Mouse (Mus musculus) heart, postnatal 0 days (tissue): ENCODE data around the gene Tradd.

Source experiments
- CTCF ChIP-seq: IDR thresholded peaks from 2 replicates; pipeline ENCODE4 v1.5.1; 2016; ENCODE audit warnings: antibody characterized with exemption, control low read depth, low read depth
- EP300 ChIP-seq: IDR thresholded peaks from 2 replicates; pipeline ENCODE4 v1.6.1; 2016; ENCODE audit warnings: antibody characterized with exemption, low read depth

DNA sequence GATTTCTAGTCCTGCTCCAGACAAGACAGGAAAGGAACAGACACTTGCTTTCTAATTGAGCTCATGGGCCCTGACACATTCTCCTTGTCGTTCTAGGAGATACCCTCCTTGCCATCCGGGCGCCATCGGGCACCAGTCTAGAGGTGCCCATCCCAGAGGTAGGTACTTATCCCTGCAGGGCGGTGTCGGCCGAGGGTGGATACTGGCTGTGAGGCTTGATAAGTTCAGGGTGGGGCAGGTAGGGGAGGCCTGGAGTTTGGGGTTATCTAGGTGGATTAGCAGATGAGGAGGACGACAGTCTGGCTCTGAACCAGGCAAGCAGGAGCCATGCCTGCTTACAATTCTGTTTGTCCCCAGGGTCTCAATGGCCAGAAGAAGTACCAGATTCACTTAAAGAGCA lies 35.6 kb upstream of the Tradd start:
- TF ChIP-seq CTCF, result no peak
- no peak for TF ChIP-seq EP300
